Mouse (Mus musculus): ENCODE measurements around the gene Hcls1.

Gene Hcls1

GRCm38 (mm10) chr16:36987399-36987798 lies 52.6 kb downstream of the Hcls1 start:
- in situ Hi-C loops (cut with MboI; ENCODE audit: low sequenced_read_pairs), result no loop called here

GRCm38 (mm10) chr16:36988066-36988465 lies 53.3 kb downstream of the Hcls1 start:
- in situ Hi-C loops (cut with MboI; ENCODE audit: low sequenced_read_pairs), result no loop called here

- in situ Hi-C loops (cut with MboI; ENCODE audit: low sequenced_read_pairs), result no loop called here
Measured at GRCm38 (mm10) chr16:36989493-36989892, 54.7 kb downstream of the Hcls1 start.

GRCm38 (mm10) chr16:36989999-36990625 lies 55.3 kb downstream of the Hcls1 start, which contains the start of gene Fbxo40:
Gene Fbxo40 (minus strand): TSS chr16:36990467.
- in situ Hi-C loops (cut with MboI; ENCODE audit: low sequenced_read_pairs), result no loop called here

- in situ Hi-C loops (cut with MboI; ENCODE audit: low sequenced_read_pairs), result loop anchor here (5.0 kb wide), 1 partner anchor 105 kb away; no protein-coding TSS in a partner anchor
Measured at GRCm38 (mm10) chr16:36997650-36998049, 62.9 kb downstream of the Hcls1 start.

GRCm38 (mm10) chr16:36999366-36999972 lies 64.7 kb downstream of the Hcls1 start:
- in situ Hi-C loops (cut with MboI; ENCODE audit: low sequenced_read_pairs), result loop anchor here (5.0 kb wide), 1 partner anchor 107 kb away; no protein-coding TSS in a partner anchor

GRCm38 (mm10) chr16:37009262-37009661 lies 74.5 kb downstream of the Hcls1 start:
- in situ Hi-C loops (cut with MboI; ENCODE audit: low sequenced_read_pairs), result no loop called here

- in situ Hi-C loops (cut with MboI; ENCODE audit: low sequenced_read_pairs), result no loop called here
Measured at GRCm38 (mm10) chr16:37010370-37010769, 75.6 kb downstream of the Hcls1 start.

GRCm38 (mm10) chr16:37011061-37011921 lies 76.5 kb downstream of the Hcls1 start, which contains the start of gene Polq:
Gene Polq (plus strand): TSS chr16:37011786.
- in situ Hi-C loops (cut with MboI; ENCODE audit: low sequenced_read_pairs), result no loop called here

GRCm38 (mm10) chr16:37011922-37012289 lies 77.1 kb downstream of the Hcls1 start:
- in situ Hi-C loops (cut with MboI; ENCODE audit: low sequenced_read_pairs), result no loop called here

- in situ Hi-C loops (cut with MboI; ENCODE audit: low sequenced_read_pairs), result no loop called here
Measured at GRCm38 (mm10) chr16:37012336-37012735, 77.6 kb downstream of the Hcls1 start.
